Mouse (Mus musculus) spleen, adult 2 months (tissue): ENCODE results near the gene Gm27021.

Experiments
- CTCF ChIP-seq: fragments of 200-500 bp; IDR thresholded peaks from 2 replicates; pipeline ENCODE4 v1.5.1; 2011; ENCODE audit warnings: mild to moderate bottlenecking, inconsistent platforms; ENCODE audit not compliant: insufficient read depth, insufficient read length, insufficient replicate concordance; ENCODE audit errors: extremely low read depth
- POLR2A ChIP-seq: fragments of 200-500 bp; IDR thresholded peaks from 2 replicates; pipeline ENCODE4 v1.6.1; 2011; ENCODE audit warnings: low read depth, low read length, inconsistent platforms

GRCm38 (mm10) chr8:120673298-120673697 lies 5.4 kb upstream of the Gm27021 start:
- no peak for TF ChIP-seq CTCF
- TF ChIP-seq POLR2A = no peak
